8 mouse cellular contexts compared by ENCODE assay signal in the genomic region with DNA sequence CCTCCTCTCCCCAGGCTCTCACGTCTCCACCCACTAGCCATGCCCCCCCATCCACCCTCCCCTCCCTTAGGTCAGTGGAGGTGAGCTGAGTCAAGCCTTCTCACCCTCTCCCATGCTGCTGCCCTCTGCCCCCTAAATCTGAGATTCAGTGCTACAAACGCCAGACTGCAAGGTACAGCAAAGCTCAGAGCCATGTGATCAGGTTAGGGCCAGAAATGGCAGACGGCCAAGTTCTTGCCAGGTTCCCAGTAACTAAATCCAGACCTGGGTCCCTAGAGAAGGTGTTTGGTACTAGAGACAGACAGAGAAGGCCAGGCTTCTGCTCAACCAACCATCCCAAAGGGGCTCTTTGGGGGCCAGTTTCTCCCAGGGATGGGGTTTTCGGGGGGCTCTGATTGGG. TPM values are rescaled to one million over a fixed set of nuclear protein-coding genes. Genes with fewer than 3 reads are reported as not detected.
DNase-seq lines count a peak whose midpoint lies in the region.

No protein-coding gene starts in this region.

- intact Hi-C loops in gastrocnemius, postnatal 14 days (cut with DNase I; ENCODE audit: low total_unique reads) = loop anchor here (10.0 kb wide), 1 partner anchor 46 kb away; no protein-coding TSS in a partner anchor

- DNase-seq in gastrocnemius, adult 18-20 months (ENCODE audit: low spot score) = peak; percentile 64
- no peak for DNase-seq in gastrocnemius, postnatal 14 days
- DNase-seq in adrenal gland, postnatal 14 days = peak; percentile 58
- peak; percentile 49 for DNase-seq in fibroblast of lung, adult 2 months (ENCODE audit: low read depth)
- peak; percentile 70 to 73 for DNase-seq in kidney, postnatal 36 days
- DNase-seq in right cerebral cortex, adult 2 months (ENCODE audit: low spot score in 2 of 2) = no peak
- no peak for DNase-seq in frontal cortex, postnatal 14 days (ENCODE audit: low spot score in 2 of 2)
- DNase-seq in ovary, postnatal 10 days (ENCODE audit: low spot score) = no peak

RNA-seq across cellular contexts. Expression of a gene that starts 30.0 kb away (rescaled TPM):
- 10 to 100 TPM in 1 of 2 experiments, 1 to 10 TPM in 1; 6.9 to 27.8 TPM for total RNA-seq in gastrocnemius, adult 18-20 months (2021)
- total RNA-seq in gastrocnemius, postnatal 14 days (2021) = 1 to 10 TPM; 5.1 to 6.8 TPM
- total RNA-seq in adrenal gland, postnatal 14 days (2021) = 10.3 and 13.7 TPM in 2 replicates

Comparison
In these comparisons a context has a peak if more than half of its experiments do, and no peak if none do; other contexts are left out.
1. DNase-seq: peak in gastrocnemius, adult 18-20 months (single experiment), adrenal gland, postnatal 14 days (single experiment), fibroblast of lung, adult 2 months (single experiment) and kidney, postnatal 36 days (2 of 2); none in gastrocnemius, postnatal 14 days (single experiment), right cerebral cortex, adult 2 months (0 of 2), frontal cortex, postnatal 14 days (0 of 2) and ovary, postnatal 10 days (single experiment).